Mouse (Mus musculus) cerebellum, adult 11-12 months (tissue): Measurements from ENCODE around the gene Grap.
"Not testable (repeated sequence)": the region's sequence is repeated elsewhere in the genome, so short reads cannot be mapped to it uniquely, and the experiment has no call there.

Experiments
- DNase-seq: peaks from one replicate; pipeline ENCODE4 v3.0.0; 2022

The Grap gene

GRCm38 (mm10) chr11:61652686-61653447, at the start of gene Grap:
Grap (plus strand) TSS chr11:61653265.
- DNase-seq = no peak

- no peak for DNase-seq
These were observed 45.0 kb upstream of the Grap start for GRCm38 (mm10) chr11:61608072-61608471.

- DNase-seq = no peak
These were observed 41.9 kb upstream of the Grap start for GRCm38 (mm10) chr11:61611197-61611596.

- DNase-seq = no peak
These were observed 40.9 kb upstream of the Grap start for GRCm38 (mm10) chr11:61612116-61612635.

- no peak for DNase-seq
These were observed 38.7 kb upstream of the Grap start for GRCm38 (mm10) chr11:61614401-61614800.

- no peak for DNase-seq
These were observed 37.2 kb upstream of the Grap start for GRCm38 (mm10) chr11:61615686-61616522.

GRCm38 (mm10) chr11:61616523-61617292, 36.4 kb upstream of the Grap start:
- no peak for DNase-seq

GRCm38 (mm10) chr11:61617293-61617975, 35.6 kb upstream of the Grap start:
- DNase-seq = no peak

- no peak for DNase-seq
These were observed 34.9 kb upstream of the Grap start for GRCm38 (mm10) chr11:61618131-61618530.

- DNase-seq = no peak
These were observed 34.5 kb upstream of the Grap start for GRCm38 (mm10) chr11:61618571-61618970.

GRCm38 (mm10) chr11:61619356-61619755, 33.7 kb upstream of the Grap start:
- DNase-seq = no peak

GRCm38 (mm10) chr11:61619791-61620241, 33.2 kb upstream of the Grap start:
- peak; percentile 69 for DNase-seq

GRCm38 (mm10) chr11:61620254-61620670, 32.8 kb upstream of the Grap start:
- DNase-seq = peak; percentile 89

GRCm38 (mm10) chr11:61620762-61621161, 32.3 kb upstream of the Grap start:
- no peak for DNase-seq

GRCm38 (mm10) chr11:61625136-61625535, 27.9 kb upstream of the Grap start:
- DNase-seq = no peak

- DNase-seq = no peak
These were observed 26.6 kb upstream of the Grap start for GRCm38 (mm10) chr11:61626509-61626908.

GRCm38 (mm10) chr11:61629621-61630020, 23.4 kb upstream of the Grap start:
- no peak for DNase-seq

- DNase-seq = not testable (repeated sequence)
These were observed 16.8 kb upstream of the Grap start for GRCm38 (mm10) chr11:61636309-61636708.

GRCm38 (mm10) chr11:61637413-61637812, 15.7 kb upstream of the Grap start:
- no peak for DNase-seq

GRCm38 (mm10) chr11:61637856-61638255, 15.2 kb upstream of the Grap start:
- DNase-seq = no peak

- no peak for DNase-seq
These were observed 14.1 kb upstream of the Grap start for GRCm38 (mm10) chr11:61638764-61639536.
